Mouse (Mus musculus) testis, adult 2 months (tissue): ENCODE results near the gene Tysnd1.

ENCODE experiments used
- CTCF ChIP-seq: fragments of 200-500 bp; IDR thresholded peaks from 2 replicates; pipeline ENCODE4 v1.5.1; 2012; ENCODE audit warnings: low read depth, mild to moderate bottlenecking, inconsistent platforms, low read length, moderate library complexity; ENCODE audit not compliant: control insufficient read depth, insufficient read depth, insufficient replicate concordance
- POLR2A ChIP-seq: fragments of 200-500 bp; IDR thresholded peaks from 2 replicates; pipeline ENCODE4 v1.6.1; 2012; ENCODE audit warnings: low read depth, mild to moderate bottlenecking, inconsistent platforms, low read length, moderate library complexity; ENCODE audit not compliant: control insufficient read depth

- no peak for TF ChIP-seq CTCF
- TF ChIP-seq POLR2A: no peak
These were observed 47.0 kb downstream of the Tysnd1 start for GRCm38 (mm10) chr10:61742336-61742735.
